Comparison of ENCODE assay signal across 8 mouse cellular contexts in the genomic region with DNA sequence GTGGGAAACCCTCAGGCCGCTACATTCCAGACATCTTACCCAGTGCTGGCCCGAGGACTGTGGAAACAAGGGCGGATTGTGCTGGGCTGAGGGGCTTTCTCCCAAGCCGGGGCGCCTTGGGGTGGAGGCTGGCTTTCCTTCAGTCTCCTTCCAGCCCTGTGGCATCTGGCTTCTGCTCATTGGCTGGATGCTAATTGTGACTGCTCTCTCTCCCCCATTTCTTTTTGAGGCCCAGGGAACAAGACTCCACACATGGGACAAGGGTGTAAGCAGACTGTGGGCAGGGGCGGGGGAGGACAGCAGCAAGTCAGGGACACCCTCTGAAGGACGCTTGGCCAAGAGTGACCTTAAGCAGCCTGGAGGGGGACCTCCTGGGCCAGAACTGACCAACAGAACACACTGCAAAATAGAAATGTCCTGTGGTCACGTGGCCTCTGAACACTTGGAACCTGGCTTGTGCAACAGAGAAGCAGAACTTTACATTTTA. TPM values are rescaled to one million over a fixed set of nuclear protein-coding genes. Genes with fewer than 3 reads are reported as not detected.
DNase-seq lines count a peak whose midpoint lies in the region; ATAC-seq and TF ChIP-seq lines count a peak whose summit lies in the region.

No protein-coding gene starts in this region.

- 30% methylated on average over 8 of the region's 8 CpGs for WGBS in lung, embryonic 16.5 days
- 38% methylated on average over 8 of the region's 8 CpGs for WGBS in lung, adult 2 months
- 17% methylated on average over 8 of the region's 8 CpGs for WGBS in embryonic facial prominence, embryonic 11.5 days
- WGBS in hindbrain, postnatal 0 days, result 34% methylated on average over 8 of the region's 8 CpGs

- peak; percentile 24; the same call in 1 of the 2 replicates for ATAC-seq in lung, embryonic 16.5 days (ENCODE audit: low read depth)
- ATAC-seq in embryonic facial prominence, embryonic 11.5 days (replicated peaks; ENCODE audit: insufficient number of reproducible peaks, low FRiP score, low TSS enrichment, low read depth), result peak; percentile 40
- ATAC-seq in hindbrain, postnatal 0 days, result peak; percentile 58; the same call in 1 of the 2 replicates

- H3K36me3 ChIP-seq in lung, embryonic 16.5 days (ENCODE audit: control insufficient read depth, insufficient read depth, low read length), result no peaks in the 10 kb centered on the region
- no peaks in the 10 kb centered on the region for H3K36me3 ChIP-seq in embryonic facial prominence, embryonic 11.5 days (replicated peaks; ENCODE audit: control insufficient read depth, insufficient read depth, low read depth, low read length)
- no peaks in the 10 kb centered on the region for H3K36me3 ChIP-seq in hindbrain, postnatal 0 days (ENCODE audit: insufficient read depth, low read length)

- H3K4me2 ChIP-seq in lung, embryonic 16.5 days (ENCODE audit: low read depth, low read length), result no peak overlapping the region
- no peak overlapping the region; the same call in 1 of the 2 replicates for H3K4me2 ChIP-seq in embryonic facial prominence, embryonic 11.5 days (ENCODE audit: low read depth, low read length)
- H3K4me2 ChIP-seq in hindbrain, postnatal 0 days (ENCODE audit: low read depth, low read length), result no peak overlapping the region

- no peaks in the 10 kb centered on the region for H3K9me3 ChIP-seq in lung, embryonic 16.5 days (ENCODE audit: control insufficient read depth, low read length)
- no peaks in the 10 kb centered on the region for H3K9me3 ChIP-seq in embryonic facial prominence, embryonic 11.5 days (replicated peaks; ENCODE audit: control insufficient read depth, low read length)
- H3K9me3 ChIP-seq in hindbrain, postnatal 0 days (ENCODE audit: low read length), result no peaks in the 10 kb centered on the region

- TF ChIP-seq POLR2A in lung, adult 2 months (IDR thresholded peaks at IDR 0.05; ENCODE audit: borderline replicate concordance, extremely low read depth, low read depth, low read length), result no peak

- H3K4me3 ChIP-seq in lung, embryonic 16.5 days (ENCODE audit: low read length), result no peak overlapping the region
- H3K4me3 ChIP-seq in lung, adult 2 months (replicated peaks; ENCODE audit: extremely low read depth, low read depth, low read length), result no peak overlapping the region
- H3K4me3 ChIP-seq in embryonic facial prominence, embryonic 11.5 days (ENCODE audit: low read depth, low read length), result no peak overlapping the region
- no peak overlapping the region for H3K4me3 ChIP-seq in hindbrain, postnatal 0 days (ENCODE audit: low read length)

- H3K27me3 ChIP-seq in lung, embryonic 16.5 days (ENCODE audit: control insufficient read depth, insufficient read depth, low read depth, low read length), result no peaks in the 10 kb centered on the region
- no peaks in the 10 kb centered on the region for H3K27me3 ChIP-seq in embryonic facial prominence, embryonic 11.5 days (ENCODE audit: control insufficient read depth, insufficient read depth, low read length)
- H3K27me3 ChIP-seq in hindbrain, postnatal 0 days (ENCODE audit: insufficient read depth, low read length), result no peaks in the 10 kb centered on the region

- peak overlapping the region; percentile 27 for H3K9ac ChIP-seq in lung, embryonic 16.5 days (ENCODE audit: low read length)
- H3K9ac ChIP-seq in embryonic facial prominence, embryonic 11.5 days (replicated peaks; ENCODE audit: low read length), result peak overlapping the region; percentile 43
- no peak overlapping the region for H3K9ac ChIP-seq in hindbrain, postnatal 0 days (replicated peaks; ENCODE audit: low read length)

- TF ChIP-seq CTCF in lung, adult 2 months (IDR thresholded peaks at IDR 0.05; ENCODE audit: insufficient read depth, low read length), result no peak
- TF ChIP-seq CTCF in hindbrain, postnatal 0 days (IDR thresholded peaks at IDR 0.05; ENCODE audit: low read depth), result no peak

- H3K4me1 ChIP-seq in lung, embryonic 16.5 days (replicated peaks; ENCODE audit: control insufficient read depth, insufficient read depth, low read length), result peaks cover 41% of the 10 kb centered on the region
- peaks cover 28% of the 10 kb centered on the region for H3K4me1 ChIP-seq in lung, adult 2 months (ENCODE audit: control insufficient read depth, insufficient read depth, low read length)
- H3K4me1 ChIP-seq in embryonic facial prominence, embryonic 11.5 days (ENCODE audit: control insufficient read depth, insufficient read depth, low read length), result peaks cover 5% of the 10 kb centered on the region; the same call in 1 of the 2 replicates
- peaks cover 17% of the 10 kb centered on the region for H3K4me1 ChIP-seq in hindbrain, postnatal 0 days (ENCODE audit: insufficient read depth, low read length)

- H3K27ac ChIP-seq in lung, embryonic 16.5 days (ENCODE audit: low read length), result peak overlapping the region; percentile 97
- peak overlapping the region; percentile 17 for H3K27ac ChIP-seq in embryonic facial prominence, embryonic 11.5 days (replicated peaks; ENCODE audit: low read depth, low read length)
- peak overlapping the region; percentile 74 for H3K27ac ChIP-seq in hindbrain, postnatal 0 days

- no peak for DNase-seq in lung, adult 2 months
- DNase-seq in embryonic facial prominence, embryonic 11.5 days (ENCODE audit: low spot score), result peak; percentile 62
- peak; percentile 39 for DNase-seq in hindbrain, postnatal 0 days (ENCODE audit: low spot score)
- DNase-seq in lung, postnatal 36 days, result peak; percentile 64
- DNase-seq in adipocyte (ENCODE audit: low spot score), result no peak
- DNase-seq in left cerebral cortex, adult 18-20 months (ENCODE audit: low spot score in 2 of 2), result no peak
- DNase-seq in c-Kit-positive CD71-positive TER-119-positive erythroid progenitor cells, embryonic 14.5 days (ENCODE audit: low spot score), result no peak

RNA-seq across cellular contexts. Expression of gene Gm10277, which starts 3.7 kb away (rescaled TPM):
- 1.8 and 2.5 TPM in 2 replicates for polyA plus RNA-seq in lung, embryonic 16.5 days (2015; fragmentation: Nextera tagmentation; extraction: Ambion mirVana)
- not detected in 2 replicates for polyA plus RNA-seq in lung, adult 2 months (2012; rRNA removed)
- polyA plus RNA-seq in embryonic facial prominence, embryonic 11.5 days (2014; fragmentation: Nextera tagmentation; extraction: Ambion mirVana), result 0.35 and 0.49 TPM in 2 replicates
- total RNA-seq in hindbrain, postnatal 0 days (2014; rRNA removed), result not detected in 2 replicates
- 0.69 and 0.91 TPM in 2 replicates for polyA plus RNA-seq in hindbrain, postnatal 0 days (2015; fragmentation: Nextera tagmentation; extraction: Ambion mirVana)
- not detected for total RNA-seq in left cerebral cortex, adult 18-20 months (2021)

RNA-seq across cellular contexts. Expression of gene Myo18a, which starts 28.2 kb away (rescaled TPM):
- polyA plus RNA-seq in lung, embryonic 16.5 days (2015; fragmentation: Nextera tagmentation; extraction: Ambion mirVana), result 39.0 and 42.1 TPM in 2 replicates
- polyA plus RNA-seq in lung, adult 2 months (2012; rRNA removed), result 63.7 and 92.1 TPM in 2 replicates
- polyA plus RNA-seq in embryonic facial prominence, embryonic 11.5 days (2014; fragmentation: Nextera tagmentation; extraction: Ambion mirVana), result 12.3 and 14.5 TPM in 2 replicates
- 64.6 and 68.8 TPM in 2 replicates for total RNA-seq in hindbrain, postnatal 0 days (2014; rRNA removed)
- 28.2 and 29.8 TPM in 2 replicates for polyA plus RNA-seq in hindbrain, postnatal 0 days (2015; fragmentation: Nextera tagmentation; extraction: Ambion mirVana)
- total RNA-seq in left cerebral cortex, adult 18-20 months (2021), result 100 to 1,000 TPM; 132 to 140 TPM

Comparison
In these comparisons a context has a peak if more than half of its experiments do, and no peak if none do; other contexts are left out.
1. DNase-seq: peak in embryonic facial prominence, embryonic 11.5 days (single experiment), hindbrain, postnatal 0 days (single experiment) and lung, postnatal 36 days (single experiment); none in lung, adult 2 months (single experiment), adipocyte (single experiment), left cerebral cortex, adult 18-20 months (0 of 2) and c-Kit-positive CD71-positive TER-119-positive erythroid progenitor cells, embryonic 14.5 days (single experiment).
2. H3K27ac ChIP-seq: peak in every context shown above with its lines; median percentile 97 in lung, embryonic 16.5 days; 74 in hindbrain, postnatal 0 days; 17 in embryonic facial prominence, embryonic 11.5 days.
3. Peak in every context shown above with its lines, with median percentiles within 50 percentile points of each other: ATAC-seq.